Mouse (Mus musculus) stomach, embryonic 15.5 days (tissue): ENCODE measurements around the gene Pgm2l1. TPM values are rescaled to one million over a fixed set of nuclear protein-coding genes. Genes with fewer than 3 reads are reported as not detected.

ENCODE experiments used
- polyA plus RNA-seq: library from polyadenylated mRNA; unstranded; fragments of >200 nt; fragmentation: Nextera tagmentation; extraction: Ambion mirVana; gene quantifications from 2 replicates; pipeline ENCODE4 v1.2.1, GENCODE M21; 2015

The Pgm2l1 gene
- polyA plus RNA-seq, 1 experiment from 2014 or later: 2.8 TPM

Other genes starting within 250 kb of the Pgm2l1 start
- 4.8 and 4.9 TPM in 2 replicates for gene Rnf169, start 246.9 kb upstream of the Pgm2l1 start, polyA plus RNA-seq
- gene Chrdl2, start 221.2 kb upstream of the Pgm2l1 start, polyA plus RNA-seq: 0.94 and 1.0 TPM in 2 replicates
- 55.1 and 58.3 TPM in 2 replicates for gene Pold3, start 105.8 kb upstream of the Pgm2l1 start, polyA plus RNA-seq
- gene Lipt2, start 68.1 kb upstream of the Pgm2l1 start, polyA plus RNA-seq: 18.0 and 21.9 TPM in 2 replicates
- 24.4 and 26.2 TPM in 2 replicates for gene Kcne3, start 50.9 kb upstream of the Pgm2l1 start, polyA plus RNA-seq
- gene P4ha3, start 58.1 kb downstream of the Pgm2l1 start, polyA plus RNA-seq: 4.3 and 6.3 TPM in 2 replicates
- 17.7 and 18.5 TPM in 2 replicates for gene C2cd3, start 144.8 kb downstream of the Pgm2l1 start, polyA plus RNA-seq
- 51.4 TPM in 2 replicates for gene Ppme1, start 144.9 kb downstream of the Pgm2l1 start, polyA plus RNA-seq
- 0.05 TPM in 2 replicates for gene Ucp3, start 245.6 kb downstream of the Pgm2l1 start, polyA plus RNA-seq